Mouse (Mus musculus): ENCODE results near the gene Arl15. TPM values are rescaled to one million over a fixed set of nuclear protein-coding genes. Genes with fewer than 3 reads are reported as not detected.

Gene Arl15
- polyA plus RNA-seq, 1 experiment from 2014 or later, result 11.8 TPM

DNA sequence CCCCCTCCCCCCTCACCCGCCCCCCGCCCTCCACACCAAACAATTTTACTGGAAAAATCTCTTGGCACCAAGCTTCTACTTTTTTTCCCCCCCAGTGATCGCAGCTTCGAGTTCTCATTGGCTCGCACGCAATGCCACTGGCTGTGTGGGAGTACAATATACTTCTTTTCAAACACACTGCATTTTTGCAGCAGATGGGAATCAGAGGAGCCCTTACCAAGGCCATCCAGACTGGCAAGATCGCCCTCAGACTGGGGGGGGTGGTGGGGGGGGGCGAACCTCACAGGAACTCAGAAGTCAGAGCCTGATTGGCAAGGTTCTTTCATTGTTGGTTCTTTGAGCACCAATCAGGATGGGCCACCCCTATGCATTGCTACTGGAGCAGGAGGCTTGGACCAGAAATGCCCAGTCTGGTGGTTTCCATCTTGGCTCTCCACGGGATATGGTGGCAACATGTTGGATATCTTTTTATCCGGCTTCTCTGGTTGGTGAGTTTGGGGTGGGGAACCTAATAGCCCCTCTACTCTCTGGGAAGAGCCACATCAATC is 404.0 kb downstream of the Arl15 start:
- no peaks in the 10 kb centered on the region for H3K9me3 ChIP-seq (ENCODE audit: low read depth, low read length)
- H3K36me3 ChIP-seq (ENCODE audit: insufficient read depth), result no peaks in the 10 kb centered on the region
- no peak for TF ChIP-seq CTCF (IDR thresholded peaks at IDR 0.05; ENCODE audit: low read depth)
- H3K4me2 ChIP-seq, result no peak overlapping the region
- H3K4me1 ChIP-seq (ENCODE audit: insufficient read depth), result no peaks in the 10 kb centered on the region
- no peak for DNase-seq
- no peak for ATAC-seq (ENCODE audit: insufficient read depth)
- no peaks in the 10 kb centered on the region for H3K27me3 ChIP-seq (ENCODE audit: insufficient read depth, low read length)
- H3K4me3 ChIP-seq (ENCODE audit: low read depth, low read length), result no peak overlapping the region
- no peak overlapping the region for H3K27ac ChIP-seq (ENCODE audit: low read depth)
- 81% methylated on average over 10 of the region's 10 CpGs for WGBS
- no peak overlapping the region for H3K9ac ChIP-seq

DNA sequence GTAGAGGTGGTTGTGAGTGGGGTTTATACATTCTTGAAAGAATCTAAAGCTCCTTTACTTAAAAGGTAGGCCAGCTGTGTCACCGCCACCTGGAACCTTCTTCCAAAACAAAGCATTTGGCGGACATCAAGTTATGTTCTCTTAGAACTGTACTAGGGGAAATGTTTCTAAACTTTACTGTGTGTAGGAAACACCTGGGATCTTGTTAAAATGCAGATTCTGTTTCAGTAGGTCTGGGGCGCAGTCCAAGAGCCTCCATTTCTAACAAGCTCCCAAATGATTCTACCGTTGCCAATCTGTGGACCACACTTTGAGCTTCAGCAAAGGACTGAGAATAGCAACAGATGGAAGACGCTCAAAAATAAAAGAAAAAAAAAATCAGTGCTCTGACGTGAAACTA is 405.4 kb downstream of the Arl15 start:
- TF ChIP-seq CTCF (IDR thresholded peaks at IDR 0.05; ENCODE audit: low read depth), result no peak
- Histone ChIP-seq H3K9me3 (ENCODE audit: low read depth, low read length) (no peaks in the 10 kb centered on the region), H3K27me3 (ENCODE audit: insufficient read depth, low read length) (no peaks in the 10 kb centered on the region), H3K36me3 (ENCODE audit: insufficient read depth) (no peaks in the 10 kb centered on the region), H3K9ac (no peak overlapping the region), H3K27ac (ENCODE audit: low read depth) (no peak overlapping the region), H3K4me3 (ENCODE audit: low read depth, low read length) (no peak overlapping the region), H3K4me1 (ENCODE audit: insufficient read depth) (no peaks in the 10 kb centered on the region), H3K4me2 (no peak overlapping the region)
- no peak for ATAC-seq (ENCODE audit: insufficient read depth)
- WGBS, result 87% methylated on average over 6 of the region's 6 CpGs
- no peak for DNase-seq

GRCm38 (mm10) chr13:114200545-114200944 is 406.2 kb downstream of the Arl15 start:
- ATAC-seq (ENCODE audit: insufficient read depth) (no peak), DNase-seq (no peak)
- H3K36me3 ChIP-seq (ENCODE audit: insufficient read depth), result no peaks in the 10 kb centered on the region
- 74% methylated on average over 7 of the region's 7 CpGs for WGBS
- no peak overlapping the region for H3K4me3 ChIP-seq (ENCODE audit: low read depth, low read length)
- no peak overlapping the region for H3K27ac ChIP-seq (ENCODE audit: low read depth)
- H3K27me3 ChIP-seq (ENCODE audit: insufficient read depth, low read length), result no peaks in the 10 kb centered on the region
- no peaks in the 10 kb centered on the region for H3K4me1 ChIP-seq (ENCODE audit: insufficient read depth)
- H3K9ac ChIP-seq, result no peak overlapping the region
- H3K9me3 ChIP-seq (ENCODE audit: low read depth, low read length), result no peaks in the 10 kb centered on the region
- TF ChIP-seq CTCF (IDR thresholded peaks at IDR 0.05; ENCODE audit: low read depth), result no peak
- no peak overlapping the region for H3K4me2 ChIP-seq

DNA sequence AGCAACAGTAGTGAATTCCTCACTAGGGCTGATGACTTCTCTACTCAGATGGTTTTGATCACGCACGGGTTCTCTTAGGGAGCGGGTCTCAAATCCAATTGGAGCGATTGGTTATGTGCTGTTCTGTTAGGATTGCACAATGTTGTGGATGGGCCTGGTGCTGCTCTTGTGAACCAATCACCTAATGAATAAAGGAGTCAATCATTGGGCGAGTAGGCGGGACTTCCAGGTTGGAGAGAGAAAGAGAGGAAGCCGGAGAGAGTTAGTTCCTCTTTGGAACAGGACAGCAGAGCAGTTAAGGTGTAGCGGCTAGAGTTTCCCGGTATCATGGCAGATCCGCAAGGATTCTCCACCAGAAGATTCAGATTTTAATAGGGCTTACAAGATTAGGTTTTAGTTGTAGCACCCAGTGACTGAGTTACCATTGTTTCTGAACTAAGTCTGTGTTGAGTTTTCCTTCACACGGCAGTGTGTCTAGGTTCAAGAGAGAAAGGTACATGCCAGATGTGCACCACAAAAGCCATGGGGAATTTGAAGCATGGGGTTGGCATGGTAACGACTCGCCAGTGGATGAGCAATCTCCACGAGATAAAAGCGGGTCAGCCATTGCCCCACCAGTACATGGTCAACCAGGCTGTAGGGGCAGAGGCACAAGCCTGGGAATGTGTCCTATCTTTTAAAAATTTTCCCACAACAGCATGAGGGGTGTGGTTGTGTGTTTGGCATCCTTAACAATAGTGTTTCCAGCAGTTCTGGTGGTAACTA is 408.7 kb downstream of the Arl15 start:
- H3K9ac ChIP-seq, result no peak overlapping the region
- no peak overlapping the region for H3K4me3 ChIP-seq (ENCODE audit: low read depth, low read length)
- TF ChIP-seq CTCF (IDR thresholded peaks at IDR 0.05; ENCODE audit: low read depth), result no peak
- ATAC-seq (ENCODE audit: insufficient read depth) (no peak), DNase-seq (no peak)
- no peaks in the 10 kb centered on the region for H3K4me1 ChIP-seq (ENCODE audit: insufficient read depth)
- H3K27ac ChIP-seq (ENCODE audit: low read depth), result no peak overlapping the region
- H3K36me3 ChIP-seq (ENCODE audit: insufficient read depth), result no peaks in the 10 kb centered on the region
- H3K4me2 ChIP-seq, result no peak overlapping the region
- no peaks in the 10 kb centered on the region for H3K27me3 ChIP-seq (ENCODE audit: insufficient read depth, low read length)
- no peaks in the 10 kb centered on the region for H3K9me3 ChIP-seq (ENCODE audit: low read depth, low read length)
- WGBS, result 84% methylated on average over 15 of the region's 15 CpGs

Other genes with a start within 250 kb of the Arl15 start
- gene Snx18, start 175.9 kb upstream of the Arl15 start, polyA plus RNA-seq (2014; fragmentation: Nextera tagmentation; extraction: Ambion mirVana), result 29.9 and 30.2 TPM in 2 replicates
- gene Hspb3, start 130.8 kb upstream of the Arl15 start, polyA plus RNA-seq (2014; fragmentation: Nextera tagmentation; extraction: Ambion mirVana), result 1.3 TPM in 1 of 2 replicates, not detected in the other